Comparison of ENCODE assay signal across 8 mouse cellular contexts in genomic region chr11:95988533-95988932, GRCm38 (mm10). TPM values are rescaled to one million over a fixed set of nuclear protein-coding genes. Genes with fewer than 3 reads are reported as not detected.
DNase-seq lines count a peak whose midpoint lies in the region; ATAC-seq and TF ChIP-seq lines count a peak whose summit lies in the region.

No protein-coding gene starts in this region.

- no peak overlapping the region for H3K4me3 ChIP-seq in kidney, adult 2 months (ENCODE audit: insufficient read depth, low read depth, low read length)
- no peak overlapping the region for H3K4me3 ChIP-seq in liver, postnatal 0 days (ENCODE audit: low read depth, low read length)
- no peak overlapping the region for H3K4me3 ChIP-seq in stomach, embryonic 14.5 days (ENCODE audit: low read depth, low read length)

- H3K36me3 ChIP-seq in kidney, adult 2 months (ENCODE audit: control insufficient read depth, insufficient read depth, low read length), result no peaks in the 10 kb centered on the region
- H3K36me3 ChIP-seq in liver, postnatal 0 days (replicated peaks; ENCODE audit: insufficient read depth, low read length), result no peaks in the 10 kb centered on the region
- H3K36me3 ChIP-seq in stomach, embryonic 14.5 days (ENCODE audit: control insufficient read depth, insufficient read depth, low read length), result no peaks in the 10 kb centered on the region; the same call in 1 of the 2 replicates

- H3K9me3 ChIP-seq in liver, postnatal 0 days (ENCODE audit: low read length), result no peaks in the 10 kb centered on the region
- H3K9me3 ChIP-seq in stomach, embryonic 14.5 days (ENCODE audit: control insufficient read depth, low read depth, low read length), result no peaks in the 10 kb centered on the region

- DNase-seq in NIH3T3 (ENCODE audit: low read depth), result peak; percentile 68
- peak; percentile 49 to 65 for DNase-seq in adrenal gland, postnatal 4 days (ENCODE audit: low spot score in 2 of 2)
- peak; percentile 25 for DNase-seq in heart, adult 8-10 months (ENCODE audit: low spot score)
- peak; percentile 92 for DNase-seq in kidney, adult 2 months
- DNase-seq in liver, postnatal 0 days, result peak; percentile 87
- no peak for DNase-seq in thymus, postnatal 36 days
- no peak for DNase-seq in embryo, embryonic 11 days

- H3K4me1 ChIP-seq in kidney, adult 2 months (ENCODE audit: control insufficient read depth, insufficient read depth, low read length), result peaks cover 7% of the 10 kb centered on the region; the same call in 1 of the 2 replicates
- H3K4me1 ChIP-seq in liver, postnatal 0 days (ENCODE audit: insufficient read depth), result peaks cover 26% of the 10 kb centered on the region
- H3K4me1 ChIP-seq in stomach, embryonic 14.5 days (ENCODE audit: control insufficient read depth, insufficient read depth, low read length), result peaks cover 51% of the 10 kb centered on the region

- WGBS in kidney, adult 2 months, result 16% methylated on average over 9 of the region's 9 CpGs
- WGBS in liver, postnatal 0 days (ENCODE audit: insufficient replicate concordance), result 45% methylated on average over 9 of the region's 9 CpGs
- 39% methylated on average over 9 of the region's 9 CpGs for WGBS in stomach, embryonic 14.5 days

- TF ChIP-seq EP300 in liver, postnatal 0 days (IDR thresholded peaks at IDR 0.05; ENCODE audit: low read depth), result no peak

- peak; percentile 83 for ATAC-seq in liver, postnatal 0 days
- ATAC-seq in stomach, embryonic 14.5 days (ENCODE audit: insufficient number of reproducible peaks, insufficient read depth, low FRiP score, low read depth), result peak; percentile 31; the same call in 1 of the 2 replicates

- peak overlapping the region; percentile 44 for H3K4me2 ChIP-seq in liver, postnatal 0 days (ENCODE audit: low read depth, low read length)
- H3K4me2 ChIP-seq in stomach, embryonic 14.5 days (replicated peaks; ENCODE audit: low read depth, low read length), result no peak overlapping the region

- no peak overlapping the region for H3K27ac ChIP-seq in kidney, adult 2 months (ENCODE audit: insufficient read depth, low read depth, low read length)
- peak overlapping the region; percentile 12 for H3K27ac ChIP-seq in liver, postnatal 0 days (ENCODE audit: low read depth)
- H3K27ac ChIP-seq in stomach, embryonic 14.5 days (ENCODE audit: low read length), result peak overlapping the region; percentile 35; the same call in 1 of the 2 replicates

- TF ChIP-seq CTCF in kidney, adult 2 months (conservative IDR thresholded peaks at IDR 0.05; ENCODE audit: insufficient read depth, insufficient read length, low read depth, low read length), result no peak
- TF ChIP-seq CTCF in liver, postnatal 0 days (IDR thresholded peaks at IDR 0.05; ENCODE audit: low read depth), result no peak

- TF ChIP-seq POLR2A in kidney, adult 2 months (IDR thresholded peaks at IDR 0.05; ENCODE audit: low read depth, low read length), result no peak

- peaks cover 3% of the 10 kb centered on the region for H3K27me3 ChIP-seq in kidney, adult 2 months (replicated peaks; ENCODE audit: control insufficient read depth, insufficient read depth, low read length)
- H3K27me3 ChIP-seq in liver, postnatal 0 days (ENCODE audit: insufficient read depth, low read length), result no peaks in the 10 kb centered on the region
- no peaks in the 10 kb centered on the region for H3K27me3 ChIP-seq in stomach, embryonic 14.5 days (ENCODE audit: control insufficient read depth, insufficient read depth, low read length)

- no peak overlapping the region; the same call in 1 of the 2 replicates for H3K9ac ChIP-seq in liver, postnatal 0 days (replicated peaks)
- H3K9ac ChIP-seq in stomach, embryonic 14.5 days (replicated peaks; ENCODE audit: low read depth, low read length), result no peak overlapping the region

RNA-seq across cellular contexts. Expression of gene Igf2bp1, which starts 17.2 kb away (rescaled TPM):
- total RNA-seq in adrenal gland, postnatal 4 days (2021), result 10 to 100 TPM; 19.4 to 27.3 TPM
- total RNA-seq in heart, adult 8-10 months (2022), result under 1 TPM in 2 of 4 experiments, not detected in 2; 0.03 TPM
- polyA plus RNA-seq in kidney, adult 2 months (2012; rRNA removed), result 1.0 and 1.1 TPM in 2 replicates
- 1.6 and 2.8 TPM in 2 replicates for polyA plus RNA-seq in liver, postnatal 0 days (2015; fragmentation: Nextera tagmentation; extraction: Ambion mirVana)
- 24.9 and 28.5 TPM in 2 replicates for polyA plus RNA-seq in stomach, embryonic 14.5 days (2014; fragmentation: Nextera tagmentation; extraction: Ambion mirVana)

RNA-seq across cellular contexts. Expression of gene Gip, which starts 35.8 kb away (rescaled TPM):
- not detected for total RNA-seq in adrenal gland, postnatal 4 days (2021)
- not detected for total RNA-seq in heart, adult 8-10 months (2022)
- polyA plus RNA-seq in kidney, adult 2 months (2012; rRNA removed), result not detected in 2 replicates
- polyA plus RNA-seq in liver, postnatal 0 days (2015; fragmentation: Nextera tagmentation; extraction: Ambion mirVana), result not detected in 2 replicates
- polyA plus RNA-seq in stomach, embryonic 14.5 days (2014; fragmentation: Nextera tagmentation; extraction: Ambion mirVana), result 1.1 TPM in 1 of 2 replicates, not detected in the other

RNA-seq across cellular contexts. Expression of gene Snf8, which starts 46.2 kb away (rescaled TPM):
- total RNA-seq in adrenal gland, postnatal 4 days (2021), result 10 to 100 TPM; 74.3 to 78.8 TPM
- 10 to 100 TPM; 41.5 to 49.4 (median 46.7) TPM for total RNA-seq in heart, adult 8-10 months (2022)
- polyA plus RNA-seq in kidney, adult 2 months (2012; rRNA removed), result 35.5 and 45.9 TPM in 2 replicates
- polyA plus RNA-seq in liver, postnatal 0 days (2015; fragmentation: Nextera tagmentation; extraction: Ambion mirVana), result 46.9 and 47.5 TPM in 2 replicates
- polyA plus RNA-seq in stomach, embryonic 14.5 days (2014; fragmentation: Nextera tagmentation; extraction: Ambion mirVana), result 34.6 and 35.5 TPM in 2 replicates

Comparison
In these comparisons a context has a peak if more than half of its experiments do, and no peak if none do; other contexts are left out.
1. DNase-seq: peak in NIH3T3 (single experiment), adrenal gland, postnatal 4 days (2 of 2), heart, adult 8-10 months (single experiment), kidney, adult 2 months (single experiment) and liver, postnatal 0 days (single experiment); none in thymus, postnatal 36 days (0 of 2) and embryo, embryonic 11 days (single experiment).